Comparison of ENCODE assay signal across 9 mouse cellular contexts in genomic region chr4:97037693-97038348, GRCm38 (mm10).
DNase-seq lines count a peak whose midpoint lies in the region; ATAC-seq and TF ChIP-seq lines count a peak whose summit lies in the region.
"Had no signal": no experiment of that assay in that cellular context is flagged by ENCODE, and none has a peak within 500 bp of the region (broad histone marks: within the 10 kb centered on the region; RNA-seq: fewer than 3 reads in every experiment).

No protein-coding gene starts in this region.

- 44% methylated on average over 2 of the region's 2 CpGs for WGBS in embryonic facial prominence, embryonic 10.5 days
- 54% methylated on average over 2 of the region's 2 CpGs for WGBS in hindbrain, embryonic 12.5 days
- WGBS in midbrain, postnatal 0 days = 37% methylated on average over 2 of the region's 2 CpGs

- TF ChIP-seq CTCF in midbrain, postnatal 0 days (IDR thresholded peaks at IDR 0.05) = peak; percentile 89

- no peak overlapping the region for H3K4me2 ChIP-seq in hindbrain, embryonic 12.5 days (replicated peaks)
- H3K4me2 ChIP-seq in midbrain, postnatal 0 days (ENCODE audit: low read depth, low read length, poor library complexity, severe bottlenecking) = no peak overlapping the region
- H3K4me2 ChIP-seq: embryonic facial prominence, embryonic 12.5 days; lung, embryonic 15.5 days had no signal

- ATAC-seq in hindbrain, embryonic 12.5 days (ENCODE audit: low FRiP score) = peak; percentile 60; the same call in 1 of the 2 replicates
- ATAC-seq in midbrain, postnatal 0 days (ENCODE audit: low FRiP score) = peak; percentile 41; the same call in 1 of the 2 replicates
- no peak for ATAC-seq in activated CD4-positive, CD25-positive, alpha-beta regulatory T cell, adult 4 months

- DNase-seq in ES-CJ7 (ENCODE audit: low read depth, low spot score) (peak; percentile 18), ZHBTc4 (ENCODE audit: low read depth, low spot score) (peak; percentile 29)
- DNase-seq in embryonic facial prominence, embryonic 10.5 days (ENCODE audit: low spot score) = peak; percentile 35
- peak; percentile 67 to 71 for DNase-seq in left cerebral cortex, postnatal 14 days (ENCODE audit: low spot score in 2 of 2)
- peak; percentile 86 for DNase-seq in midbrain, postnatal 0 days (ENCODE audit: low spot score)

- H3K4me3 ChIP-seq in embryonic facial prominence, embryonic 10.5 days = no peak overlapping the region
- H3K4me3 ChIP-seq in hindbrain, embryonic 12.5 days = no peak overlapping the region
- no peak overlapping the region for H3K4me3 ChIP-seq in midbrain, postnatal 0 days (ENCODE audit: low read depth, low read length)
- H3K4me3 ChIP-seq: embryonic facial prominence, embryonic 12.5 days; lung, embryonic 15.5 days had no signal

- H3K9me3 ChIP-seq in embryonic facial prominence, embryonic 10.5 days = no peaks in the 10 kb centered on the region
- H3K9me3 ChIP-seq in hindbrain, embryonic 12.5 days (replicated peaks) = no peaks in the 10 kb centered on the region
- H3K9me3 ChIP-seq in midbrain, postnatal 0 days (ENCODE audit: low read length) = no peaks in the 10 kb centered on the region
- H3K9me3 ChIP-seq: embryonic facial prominence, embryonic 12.5 days; lung, embryonic 15.5 days had no signal

- intact Hi-C loops in left cerebral cortex, postnatal 14 days (cut with DNase I) = loop anchor here (10.0 kb wide), 3 partner anchors 323 to 1407 kb away; no protein-coding TSS in a partner anchor

- no peak overlapping the region for H3K9ac ChIP-seq in hindbrain, embryonic 12.5 days
- H3K9ac ChIP-seq in midbrain, postnatal 0 days (replicated peaks; ENCODE audit: low read length, poor library complexity, severe bottlenecking) = no peak overlapping the region
- H3K9ac ChIP-seq: embryonic facial prominence, embryonic 12.5 days; lung, embryonic 15.5 days had no signal

- H3K4me1 ChIP-seq in embryonic facial prominence, embryonic 10.5 days = 0 out of 2 replicates have a peak, but pooled peaks cover 2% of the 10 kb centered on the region
- no peaks in the 10 kb centered on the region for H3K4me1 ChIP-seq in hindbrain, embryonic 12.5 days
- no peaks in the 10 kb centered on the region for H3K4me1 ChIP-seq in midbrain, postnatal 0 days (ENCODE audit: insufficient read depth, low read length)
- H3K4me1 ChIP-seq: embryonic facial prominence, embryonic 12.5 days; lung, embryonic 15.5 days had no signal

- no peak overlapping the region for H3K27ac ChIP-seq in embryonic facial prominence, embryonic 10.5 days (replicated peaks)
- H3K27ac ChIP-seq in hindbrain, embryonic 12.5 days = no peak overlapping the region
- H3K27ac ChIP-seq in midbrain, postnatal 0 days (ENCODE audit: low read depth, low read length) = no peak overlapping the region
- H3K27ac ChIP-seq: embryonic facial prominence, embryonic 12.5 days; lung, embryonic 15.5 days had no signal

- H3K36me3 ChIP-seq in embryonic facial prominence, embryonic 10.5 days (replicated peaks) = no peaks in the 10 kb centered on the region
- H3K36me3 ChIP-seq in hindbrain, embryonic 12.5 days = no peaks in the 10 kb centered on the region
- H3K36me3 ChIP-seq in midbrain, postnatal 0 days (ENCODE audit: insufficient read depth, low read length) = no peaks in the 10 kb centered on the region
- H3K36me3 ChIP-seq: embryonic facial prominence, embryonic 12.5 days; lung, embryonic 15.5 days had no signal

- no peaks in the 10 kb centered on the region for H3K27me3 ChIP-seq in embryonic facial prominence, embryonic 10.5 days (replicated peaks; ENCODE audit: low read depth, poor library complexity, severe bottlenecking)
- no peaks in the 10 kb centered on the region for H3K27me3 ChIP-seq in hindbrain, embryonic 12.5 days
- no peaks in the 10 kb centered on the region for H3K27me3 ChIP-seq in midbrain, postnatal 0 days (ENCODE audit: insufficient read depth, low read length)
- H3K27me3 ChIP-seq: embryonic facial prominence, embryonic 12.5 days; lung, embryonic 15.5 days had no signal

Comparison
In these comparisons a context has a peak if more than half of its experiments do, and no peak if none do; other contexts are left out.
1. DNase-seq: peak in every context shown above with its lines; median percentile 86 in midbrain, postnatal 0 days; 69 in left cerebral cortex, postnatal 14 days; 35 in embryonic facial prominence, embryonic 10.5 days; 29 in ZHBTc4; 18 in ES-CJ7.